Mouse (Mus musculus): ENCODE results near the gene Zfhx3. TPM values are rescaled to one million over a fixed set of nuclear protein-coding genes. Genes with fewer than 3 reads are reported as not detected.
A peak's percentile ranks its signal among the peaks of the same experiment; 100 is the strongest.

Zfhx3 gene
- polyA plus RNA-seq, 1 experiment from 2014 or later, result 15.0 TPM

- Histone ChIP-seq H3K4me1 (peaks cover 64% of the 10 kb centered on the region), H3K9me3 (no peaks in the 10 kb centered on the region), H3K4me3 (no peak overlapping the region), H3K27ac (peak overlapping the region; percentile 21; the same call in 1 of the 2 replicates), H3K36me3 (no peaks in the 10 kb centered on the region), H3K9ac (no peak overlapping the region), H3K27me3 (no peaks in the 10 kb centered on the region), H3K4me2 (no peak overlapping the region)
- no peak for ATAC-seq (ENCODE audit: borderline replicate concordance, extremely low read depth, low FRiP score, low TSS enrichment)
- WGBS, result 48% methylated on average over 15 of the region's 15 CpGs
Observed at GRCm38 (mm10) chr8:108903550-108903949, 961.1 kb downstream of the Zfhx3 start.

DNA sequence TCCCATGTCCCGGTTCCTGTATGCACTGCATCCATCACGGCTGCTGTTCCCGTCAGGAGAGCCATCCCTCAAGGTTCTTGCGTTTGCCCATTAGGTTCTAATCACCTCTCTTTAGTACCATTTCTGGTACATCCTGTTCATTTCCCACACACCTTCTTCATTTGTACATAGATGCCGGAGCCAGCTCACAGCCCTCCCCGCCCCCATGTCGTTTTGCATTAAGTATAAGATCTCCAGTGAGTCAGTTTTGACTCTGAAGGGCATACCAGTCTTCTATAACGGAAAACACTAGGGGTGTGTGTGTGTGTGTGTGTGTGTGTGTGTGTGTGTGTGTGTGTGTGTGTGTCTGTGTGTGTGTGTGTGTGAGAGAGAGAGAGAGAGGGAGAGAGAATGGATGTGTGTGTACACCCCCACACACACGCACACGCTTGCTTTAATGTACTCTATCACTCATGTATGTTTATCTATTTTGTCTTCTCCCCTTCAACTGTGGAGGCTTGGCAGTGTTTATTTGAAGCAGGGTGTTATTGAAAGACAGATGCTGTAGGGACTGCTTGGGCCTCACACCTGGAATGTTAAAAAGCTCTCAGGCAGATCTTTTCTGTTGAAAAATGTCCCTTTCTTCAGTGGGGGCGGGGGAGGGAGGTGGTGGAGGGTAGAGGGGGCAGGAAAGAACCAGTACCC, 962.0 kb downstream of the Zfhx3 start:
- ATAC-seq (ENCODE audit: borderline replicate concordance, extremely low read depth, low FRiP score, low TSS enrichment), result no peak
- Histone ChIP-seq H3K9me3 (no peaks in the 10 kb centered on the region), H3K27me3 (no peaks in the 10 kb centered on the region), H3K4me3 (no peak overlapping the region), H3K9ac (no peak overlapping the region), H3K36me3 (no peaks in the 10 kb centered on the region), H3K4me2 (no peak overlapping the region), H3K27ac (peak overlapping the region; percentile 21), H3K4me1 (peaks cover 62% of the 10 kb centered on the region)
- 23% methylated on average over 11 of the region's 11 CpGs for WGBS

- Histone ChIP-seq H3K9me3 (no peaks in the 10 kb centered on the region), H3K4me2 (no peak overlapping the region), H3K27me3 (no peaks in the 10 kb centered on the region), H3K27ac (no peak overlapping the region), H3K36me3 (no peaks in the 10 kb centered on the region), H3K4me1 (peaks cover 45% of the 10 kb centered on the region), H3K9ac (no peak overlapping the region), H3K4me3 (no peak overlapping the region)
- no peak for ATAC-seq (ENCODE audit: borderline replicate concordance, extremely low read depth, low FRiP score, low TSS enrichment)
- WGBS, result 79% methylated on average over 9 of the region's 9 CpGs
Observed at GRCm38 (mm10) chr8:108908066-108908465, 965.6 kb downstream of the Zfhx3 start.

DNA sequence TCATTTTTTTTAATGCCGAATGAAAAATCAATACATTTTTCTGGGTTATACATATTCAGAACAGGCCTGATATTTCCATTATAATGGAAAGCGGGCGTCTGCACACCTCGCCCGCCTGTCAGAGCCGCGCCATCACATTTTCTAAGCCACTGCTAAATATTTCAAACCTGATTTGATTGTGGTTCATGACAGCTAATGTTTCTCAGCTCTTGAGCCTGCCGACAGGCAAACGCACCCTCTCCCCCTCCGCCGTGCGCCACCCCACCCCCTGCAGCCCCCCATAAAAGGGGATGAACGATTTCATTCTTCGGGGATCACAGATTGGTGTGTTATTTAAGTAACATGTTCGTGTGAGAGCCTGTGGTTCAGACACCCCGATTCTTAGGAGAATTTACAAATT, 966.1 kb downstream of the Zfhx3 start:
- Histone ChIP-seq H3K9me3 (no peaks in the 10 kb centered on the region), H3K36me3 (no peaks in the 10 kb centered on the region), H3K27ac (no peak overlapping the region), H3K4me1 (peaks cover 41% of the 10 kb centered on the region), H3K4me2 (no peak overlapping the region), H3K27me3 (no peaks in the 10 kb centered on the region), H3K4me3 (no peak overlapping the region), H3K9ac (no peak overlapping the region)
- ATAC-seq (ENCODE audit: borderline replicate concordance, extremely low read depth, low FRiP score, low TSS enrichment), result no peak
- 79% methylated on average over 16 of the region's 16 CpGs for WGBS

- Histone ChIP-seq H3K4me2 (no peak overlapping the region), H3K4me3 (no peak overlapping the region), H3K36me3 (no peaks in the 10 kb centered on the region), H3K9me3 (no peaks in the 10 kb centered on the region), H3K4me1 (peaks cover 36% of the 10 kb centered on the region), H3K27me3 (no peaks in the 10 kb centered on the region), H3K27ac (no peak overlapping the region), H3K9ac (no peak overlapping the region)
- no peak for ATAC-seq (ENCODE audit: borderline replicate concordance, extremely low read depth, low FRiP score, low TSS enrichment)
- 61% methylated on average over 9 of the region's 9 CpGs for WGBS
Observed at GRCm38 (mm10) chr8:108909035-108909434, 966.6 kb downstream of the Zfhx3 start.

GRCm38 (mm10) chr8:108909455-108909854, 967.0 kb downstream of the Zfhx3 start:
- WGBS, result 73% methylated on average over 2 of the region's 2 CpGs
- H3K4me2 ChIP-seq, result no peak overlapping the region
- no peak overlapping the region for H3K27ac ChIP-seq
- H3K27me3 ChIP-seq, result no peaks in the 10 kb centered on the region
- H3K36me3 ChIP-seq, result no peaks in the 10 kb centered on the region
- ATAC-seq (ENCODE audit: borderline replicate concordance, extremely low read depth, low FRiP score, low TSS enrichment), result no peak
- H3K9me3 ChIP-seq, result no peaks in the 10 kb centered on the region
- H3K9ac ChIP-seq, result no peak overlapping the region
- H3K4me3 ChIP-seq, result no peak overlapping the region
- peaks cover 32% of the 10 kb centered on the region for H3K4me1 ChIP-seq

DNA sequence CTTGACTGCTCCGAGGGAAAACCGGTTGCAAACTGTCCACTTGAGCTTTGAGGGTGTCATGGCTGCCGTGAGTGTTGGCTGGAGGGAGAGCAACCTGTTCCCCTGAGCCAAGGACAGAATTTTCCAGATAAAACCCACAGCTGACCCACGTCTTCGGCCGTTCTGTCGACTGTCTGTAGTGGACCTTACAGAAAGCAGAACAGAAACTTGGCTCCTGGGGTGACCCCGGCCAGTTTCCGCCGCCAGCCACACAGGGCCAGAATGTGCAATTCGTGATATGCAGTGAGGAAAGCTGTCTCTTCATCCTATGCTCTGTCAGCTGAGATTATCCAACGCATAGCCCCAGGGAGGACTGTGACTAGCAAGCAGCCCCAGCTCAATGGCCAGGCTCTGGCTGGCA, 968.4 kb downstream of the Zfhx3 start:
- ATAC-seq (ENCODE audit: borderline replicate concordance, extremely low read depth, low FRiP score, low TSS enrichment), result peak; percentile 11; the same call in 1 of the 2 replicates
- H3K4me2 ChIP-seq, result no peak overlapping the region
- peaks cover 29% of the 10 kb centered on the region for H3K4me1 ChIP-seq
- H3K9me3 ChIP-seq, result no peaks in the 10 kb centered on the region
- no peak overlapping the region for H3K4me3 ChIP-seq
- WGBS, result 63% methylated on average over 12 of the region's 12 CpGs
- H3K27me3 ChIP-seq, result no peaks in the 10 kb centered on the region
- no peak overlapping the region for H3K9ac ChIP-seq
- H3K36me3 ChIP-seq, result no peaks in the 10 kb centered on the region
- H3K27ac ChIP-seq, result peak overlapping the region; percentile 63

DNA sequence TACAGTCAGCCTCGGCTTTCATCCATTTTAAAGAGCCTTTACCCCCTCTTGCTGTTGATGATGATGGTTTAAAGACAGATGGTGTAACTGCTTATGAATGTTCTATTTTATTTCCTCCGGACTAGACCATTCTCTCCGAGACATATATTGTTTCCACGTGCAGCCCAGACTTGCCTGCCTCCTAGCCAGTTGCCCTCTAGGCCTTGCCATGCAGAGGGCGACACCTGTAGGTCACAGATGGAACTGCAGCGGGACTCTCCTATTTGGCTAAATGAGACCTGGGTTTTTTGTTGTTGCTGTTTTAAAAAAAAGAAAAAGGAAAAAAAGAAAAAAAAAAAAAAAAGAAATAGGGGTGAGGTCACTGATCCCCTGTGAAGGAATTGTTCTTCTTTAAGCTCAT, 969.1 kb downstream of the Zfhx3 start:
- WGBS, result 6% methylated on average over 6 of the region's 6 CpGs
- Histone ChIP-seq H3K4me2 (no peak overlapping the region), H3K4me1 (peaks cover 29% of the 10 kb centered on the region), H3K27ac (peak overlapping the region; percentile 63; the same call in 1 of the 2 replicates), H3K4me3 (no peak overlapping the region), H3K36me3 (peaks cover 1% of the 10 kb centered on the region; the same call in 1 of the 2 replicates), H3K9me3 (no peaks in the 10 kb centered on the region), H3K27me3 (no peaks in the 10 kb centered on the region), H3K9ac (no peak overlapping the region)
- no peak for ATAC-seq (ENCODE audit: borderline replicate concordance, extremely low read depth, low FRiP score, low TSS enrichment)

- Histone ChIP-seq H3K27ac (no peak overlapping the region), H3K4me1 (peaks cover 28% of the 10 kb centered on the region), H3K4me2 (no peak overlapping the region), H3K9ac (no peak overlapping the region), H3K9me3 (no peaks in the 10 kb centered on the region), H3K27me3 (no peaks in the 10 kb centered on the region), H3K4me3 (no peak overlapping the region), H3K36me3 (peaks cover 5% of the 10 kb centered on the region; the same call in 1 of the 2 replicates)
- 87% methylated on average over 7 of the region's 7 CpGs for WGBS
- ATAC-seq (ENCODE audit: borderline replicate concordance, extremely low read depth, low FRiP score, low TSS enrichment), result no peak
Observed at GRCm38 (mm10) chr8:108912998-108913397, 970.6 kb downstream of the Zfhx3 start.

DNA sequence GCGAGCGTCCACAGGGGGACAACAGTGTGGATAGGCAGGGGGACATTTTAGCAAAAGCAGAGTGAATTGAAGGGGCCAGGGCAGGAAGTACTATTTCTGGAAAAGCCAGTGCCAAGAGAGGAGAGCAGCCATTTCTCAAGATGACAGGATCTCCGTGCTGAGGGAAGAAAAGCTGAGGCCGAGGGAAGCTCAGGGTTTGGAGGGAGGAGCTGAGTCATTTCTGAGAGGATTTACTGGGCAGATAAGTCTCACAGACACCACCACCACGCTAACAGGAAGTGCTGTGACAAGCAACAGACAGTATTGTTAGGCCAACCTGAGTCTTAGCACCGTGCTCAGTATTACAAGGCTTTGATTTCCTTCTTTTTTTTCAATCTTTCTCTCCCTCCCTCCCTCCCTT, 973.0 kb downstream of the Zfhx3 start:
- no peak overlapping the region for H3K9ac ChIP-seq
- H3K4me3 ChIP-seq, result no peak overlapping the region
- no peaks in the 10 kb centered on the region for H3K27me3 ChIP-seq
- 5% methylated on average over 6 of the region's 6 CpGs for WGBS
- H3K4me1 ChIP-seq, result peaks cover 28% of the 10 kb centered on the region
- no peaks in the 10 kb centered on the region for H3K9me3 ChIP-seq
- ATAC-seq (ENCODE audit: borderline replicate concordance, extremely low read depth, low FRiP score, low TSS enrichment), result peak; percentile 28; the same call in 1 of the 2 replicates
- H3K36me3 ChIP-seq, result peaks cover 5% of the 10 kb centered on the region; the same call in 1 of the 2 replicates
- peak overlapping the region; percentile 21 for H3K4me2 ChIP-seq
- peak overlapping the region; percentile 92 for H3K27ac ChIP-seq

- H3K4me2 ChIP-seq, result peak overlapping the region; percentile 26
- WGBS, result 5% methylated on average over 6 of the region's 6 CpGs
- ATAC-seq (ENCODE audit: borderline replicate concordance, extremely low read depth, low FRiP score, low TSS enrichment), result peak; percentile 37; the same call in 1 of the 2 replicates
- H3K4me3 ChIP-seq, result no peak overlapping the region
- no peaks in the 10 kb centered on the region for H3K27me3 ChIP-seq
- peaks cover 23% of the 10 kb centered on the region for H3K4me1 ChIP-seq
- no peaks in the 10 kb centered on the region for H3K9me3 ChIP-seq
- H3K27ac ChIP-seq, result peak overlapping the region; percentile 92
- H3K9ac ChIP-seq, result no peak overlapping the region
- peaks cover 5% of the 10 kb centered on the region; the same call in 1 of the 2 replicates for H3K36me3 ChIP-seq
Observed at GRCm38 (mm10) chr8:108915876-108916275, 973.4 kb downstream of the Zfhx3 start.

- ATAC-seq (ENCODE audit: borderline replicate concordance, extremely low read depth, low FRiP score, low TSS enrichment), result no peak
- Histone ChIP-seq H3K27me3 (no peaks in the 10 kb centered on the region), H3K27ac (no peak overlapping the region), H3K4me2 (no peak overlapping the region), H3K9ac (no peak overlapping the region), H3K36me3 (peaks cover 5% of the 10 kb centered on the region; the same call in 1 of the 2 replicates), H3K4me1 (peaks cover 16% of the 10 kb centered on the region), H3K9me3 (no peaks in the 10 kb centered on the region), H3K4me3 (no peak overlapping the region)
- 71% methylated on average over 7 of the region's 7 CpGs for WGBS
Observed at GRCm38 (mm10) chr8:108920151-108920550, 977.7 kb downstream of the Zfhx3 start.

All from lung, embryonic 15.5 days (tissue).